Mouse (Mus musculus): ENCODE measurements around the gene Pigk. TPM values are rescaled to one million over a fixed set of nuclear protein-coding genes. Genes with fewer than 3 reads are reported as not detected.

The Pigk gene
- polyA plus RNA-seq, 1 experiment from 2014 or later, result 42.8 TPM

DNA sequence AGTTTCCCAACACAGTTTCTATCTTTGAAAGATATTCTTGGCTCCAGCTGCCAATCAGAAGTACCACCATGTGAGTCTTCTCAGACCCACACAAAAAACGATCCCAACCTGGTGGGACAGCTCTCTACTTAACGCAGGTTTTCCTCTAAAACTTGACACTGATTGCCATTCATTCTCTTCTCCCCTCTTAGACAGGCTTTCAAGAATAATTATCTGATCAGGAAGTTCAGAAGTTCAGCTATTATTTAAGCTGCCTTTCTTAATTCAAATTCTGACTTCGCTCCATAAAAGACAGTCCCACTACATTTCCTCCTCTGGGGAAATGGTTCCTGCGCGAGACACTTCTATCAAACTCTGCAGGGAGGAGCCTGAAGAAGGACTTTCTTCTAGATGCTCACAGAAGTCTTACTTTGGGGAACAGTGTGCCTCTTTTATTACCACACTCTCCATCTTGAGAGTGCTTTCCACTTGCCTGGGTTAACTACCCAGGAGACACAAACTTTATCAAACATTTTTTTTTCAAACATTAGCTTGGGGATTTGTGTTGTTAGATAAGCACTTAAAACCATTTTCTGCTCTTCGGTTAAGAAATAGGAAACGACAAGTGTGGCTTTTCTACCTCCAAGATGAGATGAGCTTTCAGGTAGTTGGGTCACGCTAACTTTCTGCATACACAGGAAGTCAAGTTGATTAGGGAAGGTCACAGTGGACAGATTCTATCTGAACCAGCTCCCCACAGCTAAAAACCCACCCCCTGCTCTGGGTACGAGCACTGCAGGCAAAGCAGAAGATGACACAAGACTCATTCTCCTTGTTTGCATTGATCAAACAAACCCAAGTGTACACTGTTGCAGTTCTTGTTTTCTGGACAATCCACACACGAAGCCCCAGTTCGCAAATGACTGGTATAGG lies 238.0 kb downstream of the Pigk start:
- no peaks in the 10 kb centered on the region for H3K27me3 ChIP-seq
- no peaks in the 10 kb centered on the region for H3K36me3 ChIP-seq
- H3K4me3 ChIP-seq, result no peak overlapping the region
- H3K9ac ChIP-seq, result no peak overlapping the region
- no peaks in the 10 kb centered on the region for H3K4me1 ChIP-seq
- no peak overlapping the region for H3K4me2 ChIP-seq
- WGBS, result 56% methylated on average over 11 of the region's 11 CpGs
- H3K27ac ChIP-seq, result no peak overlapping the region
- no peaks in the 10 kb centered on the region for H3K9me3 ChIP-seq
- ATAC-seq (ENCODE audit: borderline replicate concordance, extremely low read depth, low FRiP score, low TSS enrichment), result no peak

DNA sequence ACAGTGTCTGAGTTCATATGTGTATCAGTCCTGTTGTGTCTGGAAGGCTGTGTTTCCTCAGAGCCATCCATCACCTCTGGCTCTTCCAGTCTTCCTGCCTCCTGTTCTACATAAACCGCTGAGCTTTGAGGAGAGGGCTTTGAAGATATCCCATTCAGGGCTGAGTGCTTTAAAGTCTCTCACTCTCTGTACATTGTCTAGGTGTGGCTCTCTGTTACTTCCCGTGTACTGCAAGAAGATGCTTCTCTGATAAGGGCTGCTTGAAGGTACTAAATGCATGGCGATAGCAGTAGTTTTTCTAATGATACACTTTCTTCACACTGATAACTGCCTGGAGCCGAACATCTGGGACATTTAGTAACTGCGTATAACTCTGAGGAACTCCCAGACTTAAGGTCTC lies 242.1 kb downstream of the Pigk start:
- Histone ChIP-seq H3K27ac (no peak overlapping the region), H3K4me2 (no peak overlapping the region), H3K9ac (no peak overlapping the region), H3K27me3 (no peaks in the 10 kb centered on the region), H3K9me3 (no peaks in the 10 kb centered on the region), H3K36me3 (no peaks in the 10 kb centered on the region), H3K4me3 (no peak overlapping the region), H3K4me1 (no peaks in the 10 kb centered on the region)
- WGBS, result 55% methylated on average over 5 of the region's 5 CpGs
- ATAC-seq (ENCODE audit: borderline replicate concordance, extremely low read depth, low FRiP score, low TSS enrichment), result no peak

DNA sequence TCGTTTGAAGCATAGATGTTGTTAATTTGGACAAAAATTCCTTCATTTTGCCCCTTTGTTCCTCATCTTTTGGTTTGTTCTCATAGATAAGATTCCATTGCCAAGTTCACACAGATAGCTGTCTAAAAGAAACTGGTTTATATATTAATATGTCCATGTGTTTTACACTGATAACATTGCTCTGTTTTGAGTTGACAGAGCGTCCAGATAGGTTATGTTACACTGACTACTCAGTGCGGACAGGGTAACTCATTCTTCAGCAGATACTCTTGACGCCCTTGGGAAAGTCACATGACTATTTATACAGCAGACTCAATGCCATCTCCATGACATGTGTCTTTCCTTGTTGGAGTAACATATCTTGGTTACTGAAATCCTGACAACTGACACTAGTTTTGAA lies 242.9 kb downstream of the Pigk start:
- ATAC-seq (ENCODE audit: borderline replicate concordance, extremely low read depth, low FRiP score, low TSS enrichment), result no peak
- H3K27ac ChIP-seq, result no peak overlapping the region
- no peaks in the 10 kb centered on the region for H3K4me1 ChIP-seq
- H3K36me3 ChIP-seq, result no peaks in the 10 kb centered on the region
- no peak overlapping the region for H3K4me3 ChIP-seq
- H3K9ac ChIP-seq, result no peak overlapping the region
- no peak overlapping the region for H3K4me2 ChIP-seq
- no peaks in the 10 kb centered on the region for H3K9me3 ChIP-seq
- WGBS, result 73% methylated on average over 4 of the region's 4 CpGs
- H3K27me3 ChIP-seq, result no peaks in the 10 kb centered on the region

DNA sequence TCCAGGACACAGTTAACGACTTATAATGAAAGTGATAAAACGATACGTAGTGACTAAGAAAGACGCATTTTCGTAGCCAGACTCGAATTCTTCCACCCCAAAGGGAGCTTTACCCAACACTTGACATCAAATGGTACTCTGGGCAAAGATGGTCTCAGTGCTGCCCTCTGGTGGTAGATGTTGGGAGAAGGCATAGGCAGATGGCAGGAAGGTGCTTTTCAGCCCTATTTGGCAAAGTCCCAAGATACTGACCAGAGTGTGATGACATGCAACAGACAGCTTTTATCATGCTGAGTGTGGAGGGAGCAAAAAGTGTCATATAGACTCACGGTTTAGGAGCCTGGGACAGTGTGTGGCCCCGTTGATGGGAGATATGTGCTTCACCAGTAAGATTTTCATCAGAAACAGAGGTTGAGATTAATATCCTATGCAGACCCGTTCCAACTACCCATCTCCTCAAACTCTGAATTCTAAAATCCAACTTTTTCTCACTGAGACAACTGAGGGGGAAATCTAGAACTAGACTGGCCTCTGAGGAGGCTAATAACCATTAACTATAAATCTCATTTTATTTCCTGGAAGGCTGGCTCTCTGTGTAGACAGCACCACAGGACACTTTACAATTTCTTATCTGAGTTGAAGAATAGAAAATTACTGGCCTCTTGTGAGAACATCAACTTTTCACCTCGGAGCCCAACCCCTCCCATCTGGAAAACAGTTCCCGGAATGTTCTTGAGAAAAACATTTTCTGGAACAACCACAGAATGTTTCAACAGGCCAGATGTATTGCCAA lies 244.7 kb downstream of the Pigk start:
- H3K4me1 ChIP-seq, result no peaks in the 10 kb centered on the region
- H3K9me3 ChIP-seq, result no peaks in the 10 kb centered on the region
- WGBS, result 49% methylated on average over 11 of the region's 11 CpGs
- ATAC-seq (ENCODE audit: borderline replicate concordance, extremely low read depth, low FRiP score, low TSS enrichment), result 0 out of 2 replicates have a peak, but pooled peaks have one; percentile 38
- no peaks in the 10 kb centered on the region for H3K36me3 ChIP-seq
- H3K27ac ChIP-seq, result no peak overlapping the region
- H3K4me3 ChIP-seq, result no peak overlapping the region
- H3K4me2 ChIP-seq, result no peak overlapping the region
- H3K27me3 ChIP-seq, result no peaks in the 10 kb centered on the region
- H3K9ac ChIP-seq, result no peak overlapping the region

DNA sequence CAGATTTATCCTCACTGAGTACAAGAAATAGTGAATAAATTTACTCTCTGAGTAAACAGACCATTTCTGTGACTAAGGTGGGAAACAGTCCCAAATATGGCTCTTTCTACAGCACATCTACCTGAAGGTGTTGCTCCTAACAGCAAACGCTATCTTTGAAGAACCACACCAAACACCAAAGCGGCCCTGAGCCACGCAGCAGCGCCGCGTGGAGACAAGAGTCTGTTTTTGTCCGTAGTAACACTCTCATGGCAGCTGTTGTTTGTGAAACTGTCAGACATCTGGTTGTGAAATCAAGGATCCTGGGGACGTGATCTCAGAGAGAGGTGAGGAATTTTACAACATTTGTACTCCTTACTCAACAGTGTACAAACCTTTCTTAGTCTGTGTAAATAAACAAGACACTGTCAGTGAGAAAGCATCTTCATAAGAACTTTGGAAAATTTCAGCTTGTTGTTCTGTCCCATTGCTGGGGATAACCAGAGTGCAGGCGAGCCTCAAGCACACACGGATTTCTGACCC lies 248.0 kb downstream of the Pigk start:
- no peak overlapping the region for H3K4me3 ChIP-seq
- no peaks in the 10 kb centered on the region for H3K9me3 ChIP-seq
- no peak overlapping the region for H3K27ac ChIP-seq
- no peak overlapping the region for H3K4me2 ChIP-seq
- H3K27me3 ChIP-seq, result no peaks in the 10 kb centered on the region
- no peaks in the 10 kb centered on the region for H3K4me1 ChIP-seq
- H3K9ac ChIP-seq, result no peak overlapping the region
- no peak for ATAC-seq (ENCODE audit: borderline replicate concordance, extremely low read depth, low FRiP score, low TSS enrichment)
- no peaks in the 10 kb centered on the region for H3K36me3 ChIP-seq
- WGBS, result 37% methylated on average over 10 of the region's 10 CpGs

DNA sequence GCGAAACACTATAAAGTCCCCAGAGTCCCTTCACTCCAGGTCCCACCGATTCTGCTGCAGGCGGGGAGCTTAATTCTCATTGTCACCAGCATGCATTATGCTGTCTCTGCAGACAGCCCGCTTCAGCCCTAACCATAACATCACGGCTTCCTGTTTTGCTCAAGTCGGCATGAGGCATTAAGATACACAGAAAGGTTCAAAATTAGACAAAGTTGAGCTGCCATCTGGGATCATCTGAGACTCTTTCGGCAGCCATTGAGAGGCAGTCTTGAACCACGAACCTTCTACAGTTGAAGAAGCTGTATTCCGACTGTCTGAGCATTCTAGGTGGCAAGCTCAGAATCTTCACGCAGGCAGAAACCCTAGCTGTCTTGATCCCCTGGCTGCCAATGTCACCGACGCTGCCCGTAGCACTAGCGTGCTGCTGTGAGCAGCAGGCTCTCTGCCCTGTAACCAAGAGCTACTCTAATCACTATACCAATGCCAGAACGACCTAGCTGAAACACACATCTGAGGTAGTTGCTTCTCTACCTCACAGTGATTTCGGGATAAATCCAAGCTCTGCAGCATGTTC lies 256.0 kb downstream of the Pigk start:
- H3K27me3 ChIP-seq, result no peaks in the 10 kb centered on the region
- no peaks in the 10 kb centered on the region for H3K9me3 ChIP-seq
- no peak overlapping the region for H3K27ac ChIP-seq
- no peak overlapping the region for H3K4me2 ChIP-seq
- no peaks in the 10 kb centered on the region for H3K36me3 ChIP-seq
- no peak overlapping the region for H3K4me3 ChIP-seq
- 57% methylated on average over 16 of the region's 16 CpGs for WGBS
- no peaks in the 10 kb centered on the region for H3K4me1 ChIP-seq
- no peak for ATAC-seq (ENCODE audit: borderline replicate concordance, extremely low read depth, low FRiP score, low TSS enrichment)
- no peak overlapping the region for H3K9ac ChIP-seq

DNA sequence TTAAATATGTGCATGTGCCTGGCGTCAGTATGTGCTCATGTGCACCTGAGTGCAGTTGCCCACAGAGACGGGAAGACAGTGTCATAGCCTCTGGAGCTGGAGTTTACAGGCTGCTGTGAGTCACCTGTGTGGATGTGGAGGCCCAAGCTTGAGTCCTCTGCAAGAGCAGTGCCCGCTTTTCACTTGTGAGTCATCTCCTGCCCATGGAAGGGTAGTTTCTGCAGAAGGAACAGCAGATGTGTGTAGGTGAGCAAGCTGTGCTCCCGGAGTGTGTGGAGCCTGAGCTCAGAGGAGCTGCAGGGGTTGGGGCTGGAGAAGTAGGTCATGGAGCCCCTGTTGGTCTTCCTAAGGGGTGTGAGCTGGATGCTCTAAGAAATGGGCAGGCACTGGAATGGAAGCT lies 257.5 kb downstream of the Pigk start:
- H3K9me3 ChIP-seq, result no peaks in the 10 kb centered on the region
- H3K9ac ChIP-seq, result no peak overlapping the region
- H3K4me3 ChIP-seq, result no peak overlapping the region
- H3K27ac ChIP-seq, result no peak overlapping the region
- 82% methylated on average over 4 of the region's 4 CpGs for WGBS
- H3K4me2 ChIP-seq, result no peak overlapping the region
- no peak for ATAC-seq (ENCODE audit: borderline replicate concordance, extremely low read depth, low FRiP score, low TSS enrichment)
- H3K36me3 ChIP-seq, result no peaks in the 10 kb centered on the region
- H3K4me1 ChIP-seq, result no peaks in the 10 kb centered on the region
- no peaks in the 10 kb centered on the region for H3K27me3 ChIP-seq

DNA sequence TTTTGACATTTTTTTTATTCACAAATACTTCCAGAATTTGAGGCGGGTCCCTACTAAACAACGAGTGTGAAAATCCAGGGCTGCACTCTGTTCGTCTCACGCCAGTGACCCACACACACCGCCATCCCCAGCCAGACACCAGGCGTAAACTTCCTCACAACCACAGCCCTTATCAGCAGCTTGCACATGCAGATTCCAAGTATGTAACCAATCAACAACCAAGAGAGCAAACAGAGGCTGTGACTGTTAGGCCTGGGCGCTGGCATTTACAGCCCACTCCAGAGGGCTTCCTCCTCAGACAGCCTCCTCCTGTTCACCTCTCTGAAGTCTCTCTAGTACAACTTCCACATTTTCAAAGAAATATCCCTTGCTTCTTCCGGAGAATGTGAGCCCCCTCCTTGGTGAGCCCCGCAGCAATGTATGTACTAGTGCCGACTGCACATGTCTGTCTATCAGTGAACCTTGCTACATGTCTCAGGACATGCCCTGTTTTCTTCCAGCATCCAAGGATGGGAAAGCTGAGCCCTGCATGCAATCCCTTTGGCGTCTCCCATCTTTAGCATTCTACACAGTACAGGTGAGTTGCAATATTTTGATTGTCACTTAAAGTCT lies 265.7 kb downstream of the Pigk start:
- WGBS, result 50% methylated on average over 11 of the region's 11 CpGs
- ATAC-seq (ENCODE audit: borderline replicate concordance, extremely low read depth, low FRiP score, low TSS enrichment), result 0 out of 2 replicates have a peak, but pooled peaks have one; percentile 21
- H3K27ac ChIP-seq, result no peak overlapping the region
- no peak overlapping the region for H3K4me2 ChIP-seq
- H3K27me3 ChIP-seq, result peaks cover 49% of the 10 kb centered on the region
- no peaks in the 10 kb centered on the region for H3K36me3 ChIP-seq
- H3K4me1 ChIP-seq, result peaks cover 14% of the 10 kb centered on the region
- no peak overlapping the region for H3K4me3 ChIP-seq
- H3K9ac ChIP-seq, result no peak overlapping the region
- H3K9me3 ChIP-seq, result no peaks in the 10 kb centered on the region

DNA sequence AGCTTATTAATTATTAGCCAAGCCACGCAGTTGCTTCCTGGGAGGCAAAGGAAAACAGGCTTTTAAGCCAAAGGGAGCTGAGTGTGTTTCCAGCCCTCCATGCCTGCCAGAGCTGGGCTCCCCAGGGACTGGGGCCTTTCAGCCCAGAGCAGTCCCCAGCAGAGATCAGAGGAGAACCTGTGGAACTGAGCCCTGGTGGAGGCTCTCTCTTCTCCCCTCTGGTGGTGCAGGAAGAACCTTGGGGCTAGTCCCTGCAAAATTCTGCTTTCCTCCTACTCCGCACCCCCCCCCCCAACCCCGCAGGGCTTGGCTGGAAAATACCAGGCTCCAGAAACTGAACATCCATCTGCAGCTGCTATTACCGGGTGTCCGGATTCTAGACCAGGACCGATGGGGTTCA lies 266.5 kb downstream of the Pigk start:
- Histone ChIP-seq H3K36me3 (no peaks in the 10 kb centered on the region), H3K4me3 (peak overlapping the region; percentile 42), H3K4me2 (peak overlapping the region; percentile 77; the same call in 1 of the 2 replicates), H3K27me3 (peaks cover 49% of the 10 kb centered on the region), H3K9ac (no peak overlapping the region), H3K27ac (no peak overlapping the region), H3K9me3 (no peaks in the 10 kb centered on the region), H3K4me1 (peaks cover 14% of the 10 kb centered on the region)
- 12% methylated on average over 6 of the region's 6 CpGs for WGBS
- ATAC-seq (ENCODE audit: borderline replicate concordance, extremely low read depth, low FRiP score, low TSS enrichment), result peak; percentile 21; the same call in 1 of the 2 replicates

DNA sequence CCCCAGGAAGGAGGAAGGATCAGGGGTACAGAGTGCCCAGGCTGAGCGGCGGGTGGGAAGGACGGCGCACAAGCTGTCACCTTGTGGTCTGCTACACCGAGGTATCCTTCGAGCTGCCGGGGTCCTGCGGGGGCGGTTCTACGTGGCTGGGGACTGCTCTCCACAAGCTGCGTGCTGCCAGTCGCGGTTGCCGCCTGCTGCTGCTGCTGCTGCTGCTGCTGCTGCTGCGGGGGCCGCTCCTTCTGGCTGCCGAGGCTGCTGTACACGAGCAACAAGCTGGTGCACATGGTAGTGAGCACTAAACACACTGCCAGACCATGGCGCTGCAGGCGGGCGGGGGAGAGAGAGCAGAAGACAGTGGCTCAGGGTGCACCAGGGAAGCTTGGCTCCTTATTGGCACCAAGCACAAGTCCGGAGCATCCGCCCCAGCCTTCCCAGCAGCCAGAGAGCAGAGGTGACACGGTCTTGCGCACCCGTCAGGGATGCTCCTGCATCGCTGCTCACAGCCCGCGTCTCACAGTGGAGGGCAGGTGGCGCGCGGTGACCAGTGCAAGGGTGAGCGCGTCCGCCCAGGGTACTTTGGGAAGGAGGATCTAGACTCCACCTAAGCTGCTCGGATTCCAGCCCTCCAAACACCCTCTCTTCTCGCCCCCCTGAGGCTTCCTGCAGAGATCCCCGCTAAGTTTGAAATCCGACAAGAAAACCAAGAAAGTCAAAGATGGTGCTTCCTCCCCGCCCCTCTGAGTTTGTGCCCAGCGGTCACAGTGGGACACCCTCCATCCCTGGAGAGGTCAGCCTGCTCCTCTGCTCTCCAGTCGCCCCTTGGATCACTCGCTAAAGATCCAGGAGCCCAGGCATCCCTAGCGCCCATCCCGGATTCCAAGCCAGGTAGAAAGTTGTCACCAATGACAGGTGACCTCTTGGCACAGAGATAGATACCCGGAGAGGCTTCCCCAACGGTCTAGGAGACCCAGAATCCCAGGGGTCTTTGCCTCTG lies 267.4 kb downstream of the Pigk start:
- H3K4me2 ChIP-seq, result peak overlapping the region; percentile 77
- peaks cover 14% of the 10 kb centered on the region for H3K4me1 ChIP-seq
- peak overlapping the region; percentile 36; the same call in 1 of the 2 replicates for H3K9ac ChIP-seq
- peaks cover 49% of the 10 kb centered on the region for H3K27me3 ChIP-seq
- H3K36me3 ChIP-seq, result no peaks in the 10 kb centered on the region
- H3K4me3 ChIP-seq, result peak overlapping the region; percentile 42
- WGBS, result under 1% methylated on average over 45 of the region's 47 CpGs
- H3K9me3 ChIP-seq, result no peaks in the 10 kb centered on the region
- ATAC-seq (ENCODE audit: borderline replicate concordance, extremely low read depth, low FRiP score, low TSS enrichment), result peak; percentile 51; the same call in 1 of the 2 replicates
- H3K27ac ChIP-seq, result no peak overlapping the region

Data from lung, embryonic 15.5 days (tissue).